Mouse (Mus musculus): ENCODE measurements at regions not wholly inside any gene's neighbourhood (a gene's known extent, or its start where the extent isn't known, plus 50 kb on each side); places are given as distances from the start of the nearest gene placed in this dataset.
"Not testable (repeated sequence)": the region's sequence is repeated elsewhere in the genome, so short reads cannot be mapped to it uniquely, and the experiment has no call there.

- no peak for DNase-seq
Observed at GRCm38 (mm10) chr9:53045788-53046187, 202.1 kb downstream of the Ddx10 start.

- DNase-seq, result no peak
Observed at GRCm38 (mm10) chr9:53033797-53034196, 214.1 kb downstream of the Ddx10 start.

- no peak for DNase-seq
Observed at GRCm38 (mm10) chr9:53022096-53022495, 225.8 kb downstream of the Ddx10 start.

- no peak for DNase-seq
Observed at GRCm38 (mm10) chr9:53010741-53011140, 237.1 kb downstream of the Ddx10 start.

- no peak for DNase-seq
Observed at GRCm38 (mm10) chr9:53007395-53007794, 240.5 kb downstream of the Ddx10 start.

- no peak for DNase-seq
Observed at GRCm38 (mm10) chr9:53006085-53006484, 241.8 kb downstream of the Ddx10 start.

- DNase-seq, result no peak
Observed at GRCm38 (mm10) chr9:53004253-53004978, 243.4 kb downstream of the Ddx10 start.

- no peak for DNase-seq
Observed at GRCm38 (mm10) chr9:52976041-52976440, 271.8 kb downstream of the Ddx10 start.

- DNase-seq, result no peak
Observed at GRCm38 (mm10) chr9:52965631-52966030, 282.2 kb downstream of the Ddx10 start.

- DNase-seq, result no peak
Observed at GRCm38 (mm10) chr9:52959668-52960067, 280.1 kb upstream of the AI593442 start.

- no peak for DNase-seq
Observed at GRCm38 (mm10) chr9:52957245-52957644, 277.7 kb upstream of the AI593442 start.

GRCm38 (mm10) chr9:52944081-52944480, 264.5 kb upstream of the AI593442 start:
- peak; percentile 61 for DNase-seq

GRCm38 (mm10) chr9:52941637-52941983, 262.0 kb upstream of the AI593442 start:
- peak; percentile 60 for DNase-seq

GRCm38 (mm10) chr9:52940964-52941636, 261.5 kb upstream of the AI593442 start:
- DNase-seq, result peak; percentile 45

GRCm38 (mm10) chr9:52935082-52935481, 255.5 kb upstream of the AI593442 start:
- no peak for DNase-seq

- DNase-seq, result no peak
Observed at GRCm38 (mm10) chr9:52917516-52917915, 237.9 kb upstream of the AI593442 start.

- not testable (repeated sequence) for DNase-seq
Observed at GRCm38 (mm10) chr9:52888653-52889052, 209.1 kb upstream of the AI593442 start.

- not testable (repeated sequence) for DNase-seq
Observed at GRCm38 (mm10) chr9:52887997-52888396, 208.4 kb upstream of the AI593442 start.

GRCm38 (mm10) chr9:52867236-52867635, 187.7 kb upstream of the AI593442 start:
- no peak for DNase-seq

GRCm38 (mm10) chr9:52860327-52860726, 180.7 kb upstream of the AI593442 start:
- DNase-seq, result no peak

GRCm38 (mm10) chr9:52858411-52858810, 178.8 kb upstream of the AI593442 start:
- DNase-seq, result no peak

GRCm38 (mm10) chr9:52853338-52853737, 173.8 kb upstream of the AI593442 start:
- no peak for DNase-seq

GRCm38 (mm10) chr9:52850552-52850951, 171.0 kb upstream of the AI593442 start:
- DNase-seq, result no peak

GRCm38 (mm10) chr9:52849931-52850330, 170.4 kb upstream of the AI593442 start:
- no peak for DNase-seq

GRCm38 (mm10) chr9:52841105-52841504, 161.5 kb upstream of the AI593442 start:
- no peak for DNase-seq

All from lung, postnatal 10 days (tissue).